Mouse (Mus musculus) brain, embryonic 18.5 days (tissue): Measurements from ENCODE around the gene Rest.

Experiments
- DNase-seq: peaks from one replicate; pipeline ENCODE4 v3.0.0-alpha.2; 2012; ENCODE audit warnings: low read depth, low spot score

The Rest gene

GRCm38 (mm10) chr5:77309051-77309906 is 44.0 kb downstream of the Rest start:
- peak; percentile 1 for DNase-seq

GRCm38 (mm10) chr5:77309924-77310772 is 44.9 kb downstream of the Rest start, which contains the start of the genes Noa1 and Polr2b:
Gene Noa1, minus strand, starts transcription at chr5:77310084.
Gene Polr2b, plus strand, starts transcription at chr5:77310147.
- DNase-seq = peak; percentile 95

GRCm38 (mm10) chr5:77314206-77314605 is 48.9 kb downstream of the Rest start:
- DNase-seq = no peak

- no peak for DNase-seq
These were observed 49.7 kb downstream of the Rest start for GRCm38 (mm10) chr5:77314986-77315385.

- DNase-seq = no peak
These were observed 59.6 kb downstream of the Rest start for GRCm38 (mm10) chr5:77324936-77325335.

GRCm38 (mm10) chr5:77330154-77330553 is 64.9 kb downstream of the Rest start:
- DNase-seq = no peak
